Mouse (Mus musculus) layer of hippocampus, adult 18-20 months (tissue): ENCODE results near the gene Exoc6b. TPM values are rescaled to one million over a fixed set of nuclear protein-coding genes. Genes with fewer than 3 reads are reported as not detected.
"Not testable (repeated sequence)": the region's sequence is repeated elsewhere in the genome, so short reads cannot be mapped to it uniquely, and the experiment has no call there.

Source experiments
- DNase-seq, 2 experiments: peaks; one replicate each; pipeline ENCODE4 v3.0.0; 2022; ENCODE audit warnings: low spot score in 2 of 2
- total RNA-seq, 2 experiments: library from RNA; stranded (reverse); gene quantifications; 2 replicates each; pipeline ENCODE4 v1.2.3; 2021

Exoc6b gene
- total RNA-seq, 2 experiments from 2014 or later: 127 to 135 TPM

DNA sequence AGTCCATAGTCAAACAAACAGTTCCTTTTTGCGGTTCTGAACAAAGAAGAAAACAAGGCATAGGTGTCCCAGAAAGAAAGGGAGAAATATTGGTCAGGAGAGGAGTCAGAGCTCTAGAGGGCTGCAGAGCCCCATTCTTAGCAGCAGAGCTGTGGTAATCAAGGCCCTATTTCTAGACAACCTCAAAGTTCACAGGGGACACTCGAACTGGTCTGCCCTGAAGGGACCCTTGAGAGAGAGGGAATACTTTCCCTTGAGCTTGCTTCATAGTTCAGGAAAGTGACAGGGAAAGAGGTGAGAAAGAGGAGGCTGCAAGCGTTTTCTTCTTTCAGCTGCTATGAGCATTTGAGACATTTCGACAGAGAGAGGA, 428.3 kb downstream of the Exoc6b start:
- DNase-seq: no peak

DNA sequence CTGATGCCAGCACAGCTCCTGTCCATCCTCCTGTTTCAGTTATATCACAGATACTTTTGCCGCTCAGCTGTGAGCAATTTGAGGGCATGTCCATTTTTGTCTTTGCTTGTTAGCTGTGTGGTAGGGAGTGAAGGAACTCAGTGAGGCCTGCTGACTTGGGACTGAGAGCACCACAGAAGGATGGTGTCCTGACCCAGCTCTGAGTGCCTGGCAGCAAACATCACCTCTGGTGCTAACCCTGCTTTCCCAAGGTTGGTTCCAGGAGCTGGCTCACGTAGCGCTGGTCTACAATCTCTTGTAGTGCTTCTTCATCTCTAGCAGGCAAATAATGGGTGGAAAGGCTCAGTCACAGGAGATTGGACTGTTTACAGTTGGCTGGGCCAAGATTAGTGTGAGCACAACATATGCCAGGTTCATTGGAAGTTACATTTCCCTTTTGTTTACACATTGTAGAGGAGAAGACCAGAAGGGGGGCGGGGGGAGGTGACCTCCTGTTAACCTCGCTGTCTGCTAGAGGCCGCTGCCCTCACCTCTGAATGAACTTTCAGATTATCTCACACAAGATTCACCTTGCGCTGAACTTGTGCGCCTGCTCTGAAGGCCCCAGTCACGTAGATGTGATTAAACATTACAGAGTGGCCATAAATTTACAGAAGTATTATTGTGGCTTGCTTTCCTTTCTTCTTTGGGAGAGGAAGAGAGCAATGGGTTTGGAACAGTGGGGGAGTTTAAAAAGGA, 428.8 kb downstream of the Exoc6b start:
- DNase-seq: no peak

DNA sequence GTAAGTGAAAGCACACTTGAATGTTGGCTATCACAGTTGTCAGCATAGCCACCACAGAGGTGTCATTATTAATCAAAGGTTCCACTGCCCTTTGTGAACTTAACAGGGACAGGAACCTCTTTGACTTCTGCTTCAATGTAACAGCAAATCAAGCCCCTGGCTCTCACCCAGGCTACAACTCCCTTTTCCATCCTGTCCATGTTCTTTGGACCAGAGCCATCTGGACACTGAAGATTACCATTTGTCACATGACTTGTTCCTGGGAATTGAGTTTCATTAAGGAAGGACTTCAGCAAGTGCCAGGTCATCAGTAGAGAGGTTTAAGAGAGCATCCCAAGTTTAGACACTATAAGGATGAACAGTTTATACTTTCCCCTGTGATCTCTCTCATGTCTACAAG, 431.1 kb downstream of the Exoc6b start:
- DNase-seq: no peak

DNA sequence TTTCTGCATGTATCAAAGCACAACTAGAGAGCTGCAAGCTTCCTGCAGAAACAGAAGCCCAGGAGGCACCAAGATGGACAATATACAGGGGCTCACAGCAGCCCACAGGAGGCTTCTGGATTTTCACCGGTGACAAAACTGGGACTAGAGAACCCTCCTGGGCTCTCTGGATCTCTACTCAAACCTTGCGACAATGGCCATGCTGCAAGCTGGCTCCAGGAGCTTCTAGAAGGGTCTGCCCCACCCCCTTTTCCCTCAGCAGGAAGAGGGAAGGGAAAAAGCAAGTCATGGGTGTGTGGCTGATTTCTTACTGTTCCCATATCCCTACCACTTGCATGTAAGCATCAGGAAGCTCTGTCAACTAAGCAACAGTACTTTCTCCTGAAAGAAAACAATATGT, 437.7 kb downstream of the Exoc6b start:
- no peak for DNase-seq

DNA sequence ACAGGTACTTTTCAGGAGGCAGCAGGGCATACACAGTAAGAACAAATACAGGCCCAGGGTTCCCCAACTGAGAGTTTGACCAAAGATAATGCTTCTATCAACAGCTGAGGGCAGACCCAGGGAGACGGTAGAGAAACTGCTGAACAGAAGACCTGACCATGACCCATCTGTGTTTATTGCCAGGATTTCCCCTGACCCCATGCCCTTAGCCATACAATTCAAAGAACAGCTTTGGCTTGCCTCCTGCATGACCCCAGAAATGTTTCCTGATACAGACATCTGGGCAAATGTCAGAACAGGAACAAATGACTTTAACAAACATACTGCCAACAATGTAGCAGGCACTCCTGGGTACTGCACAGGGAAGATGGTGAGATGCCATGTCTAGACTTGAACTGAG, 439.0 kb downstream of the Exoc6b start:
- no peak for DNase-seq

DNA sequence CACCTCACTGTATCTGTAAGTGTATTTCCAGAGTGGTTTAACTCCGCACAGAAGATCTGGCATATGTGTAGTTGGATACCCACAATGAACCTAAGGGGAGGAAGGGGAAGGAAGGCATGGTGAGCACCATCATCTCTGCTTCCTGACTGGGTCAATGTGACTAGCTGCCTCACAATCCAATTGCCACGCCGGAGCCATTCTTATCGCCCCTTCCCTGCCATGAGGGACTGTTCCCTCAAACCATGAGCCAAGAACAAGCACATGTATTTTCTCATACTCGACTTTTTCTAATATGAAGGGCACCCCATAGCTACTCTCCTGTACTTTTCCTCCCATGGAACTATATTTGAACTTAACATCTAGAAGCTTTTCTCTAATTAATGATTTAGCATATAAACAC, 440.5 kb downstream of the Exoc6b start:
- no peak for DNase-seq

DNA sequence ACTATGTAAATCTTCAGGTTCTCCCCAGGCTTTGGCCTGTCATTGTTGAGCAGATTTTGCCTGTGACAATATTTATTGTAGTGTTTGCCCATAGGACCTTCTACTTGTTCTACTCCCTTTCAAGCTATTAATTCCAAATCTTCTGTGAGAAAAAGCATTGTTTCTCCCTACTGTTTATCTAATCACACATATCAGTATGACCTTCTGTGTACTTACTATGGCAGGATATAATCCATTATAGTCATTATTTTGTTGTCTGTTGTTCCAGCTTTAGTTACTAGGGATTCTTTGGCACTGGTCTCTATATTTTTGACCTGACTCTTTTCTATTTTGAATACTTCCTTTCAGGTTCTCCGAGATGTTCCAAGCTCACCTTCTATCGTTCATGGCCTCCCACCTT, 442.9 kb downstream of the Exoc6b start:
- no peak for DNase-seq

DNA sequence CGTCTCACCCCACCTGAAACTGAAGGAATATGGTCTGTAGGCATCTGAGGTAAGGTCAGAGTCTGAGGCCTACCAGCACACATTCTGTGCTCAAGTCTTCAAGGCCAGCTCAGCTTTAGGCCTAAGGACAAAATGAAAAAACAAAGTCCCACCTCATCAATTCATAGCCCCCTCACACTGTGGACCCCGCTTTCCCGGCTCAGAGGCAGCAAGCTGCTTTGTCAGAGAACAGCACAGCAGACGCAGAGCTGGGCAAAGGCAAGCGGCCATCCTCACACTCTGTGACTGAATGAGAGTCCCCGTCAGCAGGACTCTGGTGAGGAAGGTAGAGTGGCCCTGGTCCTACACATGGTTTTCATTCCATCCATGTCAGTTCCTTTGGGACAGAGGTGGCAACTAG, 450.1 kb downstream of the Exoc6b start:
- no peak for DNase-seq

DNA sequence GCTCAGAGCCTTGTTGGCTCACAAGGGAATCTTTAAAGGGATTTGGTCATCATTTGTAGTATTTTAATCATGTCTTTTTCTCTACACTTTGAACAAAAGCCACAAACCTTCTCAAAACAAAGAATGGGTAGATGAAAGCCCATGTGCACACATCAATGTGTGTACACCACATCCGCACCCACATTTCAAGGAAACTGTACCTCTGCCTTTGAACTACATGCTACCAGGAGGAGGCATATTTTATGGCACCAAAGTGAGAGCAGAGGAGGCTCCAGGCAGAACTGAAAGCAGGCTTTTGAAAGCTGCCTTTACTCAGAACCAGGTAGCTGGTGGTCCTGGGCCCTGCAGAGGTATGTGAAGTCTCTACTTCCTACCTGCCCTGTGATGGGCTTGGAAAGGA, 452.3 kb downstream of the Exoc6b start:
- no peak for DNase-seq

DNA sequence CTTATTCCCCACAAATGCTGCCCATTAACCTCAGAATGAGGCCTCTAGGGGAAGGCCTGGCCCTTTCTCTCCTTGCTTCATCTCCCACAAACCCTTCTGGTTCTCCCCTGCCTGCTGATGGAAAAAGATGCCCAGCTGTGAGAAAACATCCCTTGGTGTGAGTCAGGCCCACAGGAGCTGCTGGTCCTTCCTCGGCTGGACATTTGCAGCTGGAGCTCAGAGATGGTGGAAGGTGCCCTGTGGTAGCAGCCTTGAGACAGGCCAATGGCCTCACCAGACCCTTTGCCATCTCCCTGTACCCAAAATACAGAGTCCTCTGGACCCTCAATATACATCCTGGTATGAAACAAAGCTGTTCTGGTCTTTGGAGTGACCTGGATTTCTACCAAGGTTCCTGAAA, 452.7 kb downstream of the Exoc6b start:
- DNase-seq: no peak

DNA sequence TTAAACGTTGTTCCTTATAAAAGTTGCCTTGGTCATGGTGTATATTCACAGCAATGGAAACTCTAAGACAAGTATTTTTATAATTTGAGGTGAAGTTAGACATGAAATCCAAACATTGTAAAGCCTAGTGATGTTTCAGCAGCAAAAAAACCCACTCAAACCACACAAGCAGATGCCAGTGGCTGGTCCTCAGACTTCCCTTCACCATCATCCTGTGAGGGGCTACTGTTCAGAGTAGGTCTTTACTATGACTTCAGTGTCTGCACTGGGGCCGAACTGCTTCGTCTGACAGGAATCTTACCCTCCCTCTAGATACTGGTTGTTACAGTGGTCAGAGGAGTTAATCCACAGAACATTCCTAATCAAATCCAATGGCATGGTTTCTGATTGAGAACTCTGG, 455.8 kb downstream of the Exoc6b start:
- no peak for DNase-seq

DNA sequence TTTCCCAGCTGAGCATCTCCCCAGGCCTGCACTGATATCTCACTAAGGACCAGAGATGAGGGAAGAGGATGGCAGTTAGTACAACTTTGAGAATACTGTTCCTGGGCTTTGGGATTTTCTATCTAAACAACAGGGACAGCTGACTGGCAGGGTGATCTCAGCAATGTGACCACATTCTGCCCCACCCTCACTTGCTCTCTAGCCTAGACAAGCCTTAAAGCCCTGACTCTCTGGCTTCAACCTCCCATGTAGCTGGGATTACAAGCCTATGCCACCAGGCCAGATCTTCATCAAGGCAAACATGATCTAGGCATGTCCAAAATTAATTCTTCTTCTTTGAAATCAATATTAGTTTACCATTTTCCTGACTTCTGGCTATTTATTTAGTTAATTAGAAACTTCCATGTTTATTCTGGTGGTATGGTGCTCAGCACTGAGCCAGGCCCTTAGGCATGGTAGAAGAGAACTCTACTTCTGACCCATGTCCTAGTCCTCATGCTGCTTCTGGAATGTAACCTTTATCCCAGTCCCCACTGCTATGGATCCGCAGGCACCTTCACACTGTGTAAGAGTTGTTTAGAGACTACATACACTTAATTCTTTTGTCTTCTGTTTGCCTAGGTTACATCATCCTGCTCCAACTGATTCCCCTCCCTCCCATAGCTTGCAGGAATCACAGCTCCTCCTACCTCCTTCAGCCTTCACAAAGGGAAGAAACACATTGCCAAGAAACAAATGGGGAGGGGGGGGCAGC, 468.0 kb downstream of the Exoc6b start:
- no peak for DNase-seq

DNA sequence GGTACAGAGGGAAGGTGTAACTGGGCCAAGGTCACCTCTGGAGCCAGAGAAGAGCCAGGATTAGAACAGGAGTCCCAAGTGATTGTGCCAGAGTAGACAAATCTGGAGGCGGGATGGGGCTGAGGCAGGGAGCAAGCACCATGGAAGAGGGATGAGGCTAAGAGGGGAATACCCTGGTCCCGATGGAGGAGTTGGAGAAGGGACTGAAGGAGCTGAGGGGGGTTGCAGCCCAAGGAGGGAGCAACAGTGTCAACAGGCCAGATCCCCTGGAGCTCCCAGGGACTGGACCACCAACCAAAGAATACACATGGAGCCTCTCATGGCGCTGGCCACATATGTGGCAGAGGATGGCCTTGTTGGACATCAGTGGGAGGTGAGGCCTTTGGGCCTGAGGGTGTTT, 470.0 kb downstream of the Exoc6b start:
- not testable (repeated sequence) for DNase-seq

DNA sequence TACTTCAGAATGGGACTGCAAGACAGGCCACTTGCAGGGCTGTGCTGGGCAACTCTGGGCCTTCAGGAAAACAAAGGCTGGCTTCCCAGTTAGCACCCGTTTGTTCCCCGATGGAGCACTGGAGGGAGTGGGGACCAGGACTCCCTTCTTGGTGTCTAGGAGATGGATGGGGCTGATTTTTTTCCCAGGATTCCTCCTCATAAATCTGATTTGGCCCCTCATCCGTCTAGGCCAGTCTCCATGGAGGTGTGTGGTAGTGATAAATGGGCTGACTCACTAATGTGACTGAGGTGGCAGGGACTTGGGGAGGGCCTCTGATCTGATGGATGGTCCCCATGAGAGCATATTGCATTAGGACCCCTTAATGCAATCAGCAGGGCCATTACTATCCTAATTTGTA, 470.6 kb downstream of the Exoc6b start:
- DNase-seq: no peak

DNA sequence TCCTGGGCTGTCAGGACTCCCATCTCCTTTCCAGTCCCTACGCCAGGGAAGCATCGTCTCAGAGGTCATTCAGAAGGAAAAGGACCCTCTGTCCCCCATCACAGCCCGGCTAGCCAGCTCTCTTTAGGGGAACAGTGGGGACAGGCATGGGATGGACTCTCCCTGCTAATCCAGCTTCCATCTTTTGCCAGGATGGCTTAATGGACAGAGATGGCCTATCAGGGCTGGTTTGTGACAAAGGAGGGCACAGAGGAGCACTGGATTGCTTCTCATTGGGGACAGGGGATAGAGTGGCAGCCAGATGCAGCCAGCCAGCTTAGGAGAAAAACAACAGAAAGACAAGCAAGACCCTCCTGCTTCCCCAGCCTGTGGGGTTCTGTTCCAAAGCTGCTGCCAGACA, 474.7 kb downstream of the Exoc6b start:
- no peak for DNase-seq

DNA sequence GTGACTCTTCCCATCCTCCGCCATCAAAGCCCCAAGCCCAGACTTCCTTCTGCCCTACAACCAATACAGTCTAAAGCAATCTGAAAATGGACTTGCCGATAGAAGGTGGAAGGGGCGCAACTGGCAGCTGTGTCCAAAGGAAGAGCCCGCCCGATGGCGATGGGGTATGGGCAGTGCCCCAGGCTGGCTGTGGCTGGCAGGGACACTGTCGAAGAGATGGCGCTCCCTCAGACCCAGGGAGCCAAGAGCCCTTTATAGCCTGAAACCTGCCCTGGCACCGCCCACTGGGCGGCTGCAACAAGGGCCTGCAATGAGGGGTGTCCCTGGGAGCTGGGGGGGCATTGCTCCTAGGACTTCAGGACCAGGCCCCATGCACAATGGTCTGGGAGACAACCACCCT, 475.6 kb downstream of the Exoc6b start, which contains the start of gene Cyp26b1:
Gene Cyp26b1, minus strand, starts transcription at position 216 of the 400 bp plus-strand sequence.
- DNase-seq: no peak

DNA sequence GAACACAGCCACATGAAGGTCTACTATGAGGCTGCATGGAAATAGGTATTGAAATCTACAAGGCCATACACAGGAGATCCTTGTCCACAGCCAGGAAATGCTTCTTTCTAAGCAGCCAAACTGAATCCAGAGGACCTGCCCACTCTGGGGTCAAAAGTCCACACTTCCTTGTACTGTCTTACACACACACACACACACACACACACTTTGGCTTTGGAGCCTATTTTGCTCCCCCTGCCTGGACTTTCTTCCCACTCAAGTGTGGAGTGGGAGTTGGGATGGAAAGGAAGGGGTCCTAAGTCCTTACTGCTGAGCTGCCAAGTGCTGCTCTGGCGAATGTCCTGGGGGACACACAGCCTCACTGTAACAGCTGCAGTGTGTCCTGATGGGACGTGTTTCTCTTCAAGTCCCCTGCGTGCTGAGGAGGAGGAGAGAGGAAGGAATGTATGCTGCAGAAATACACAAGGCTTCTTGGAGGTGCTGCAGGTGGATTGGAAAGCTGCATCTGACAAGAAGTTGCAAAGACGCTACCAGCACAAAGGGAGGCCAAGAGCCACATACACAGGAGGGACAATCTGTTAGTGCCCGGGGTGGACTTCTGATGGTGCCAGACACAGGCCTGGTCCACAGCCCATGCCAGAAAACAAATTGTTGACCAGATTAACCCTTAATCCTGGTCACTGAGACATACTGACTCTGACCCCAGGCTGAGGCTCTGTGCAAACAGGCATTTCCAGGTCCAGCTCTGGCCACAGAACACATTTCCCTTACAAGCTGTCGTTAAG, 478.2 kb downstream of the Exoc6b start:
- DNase-seq: no peak

DNA sequence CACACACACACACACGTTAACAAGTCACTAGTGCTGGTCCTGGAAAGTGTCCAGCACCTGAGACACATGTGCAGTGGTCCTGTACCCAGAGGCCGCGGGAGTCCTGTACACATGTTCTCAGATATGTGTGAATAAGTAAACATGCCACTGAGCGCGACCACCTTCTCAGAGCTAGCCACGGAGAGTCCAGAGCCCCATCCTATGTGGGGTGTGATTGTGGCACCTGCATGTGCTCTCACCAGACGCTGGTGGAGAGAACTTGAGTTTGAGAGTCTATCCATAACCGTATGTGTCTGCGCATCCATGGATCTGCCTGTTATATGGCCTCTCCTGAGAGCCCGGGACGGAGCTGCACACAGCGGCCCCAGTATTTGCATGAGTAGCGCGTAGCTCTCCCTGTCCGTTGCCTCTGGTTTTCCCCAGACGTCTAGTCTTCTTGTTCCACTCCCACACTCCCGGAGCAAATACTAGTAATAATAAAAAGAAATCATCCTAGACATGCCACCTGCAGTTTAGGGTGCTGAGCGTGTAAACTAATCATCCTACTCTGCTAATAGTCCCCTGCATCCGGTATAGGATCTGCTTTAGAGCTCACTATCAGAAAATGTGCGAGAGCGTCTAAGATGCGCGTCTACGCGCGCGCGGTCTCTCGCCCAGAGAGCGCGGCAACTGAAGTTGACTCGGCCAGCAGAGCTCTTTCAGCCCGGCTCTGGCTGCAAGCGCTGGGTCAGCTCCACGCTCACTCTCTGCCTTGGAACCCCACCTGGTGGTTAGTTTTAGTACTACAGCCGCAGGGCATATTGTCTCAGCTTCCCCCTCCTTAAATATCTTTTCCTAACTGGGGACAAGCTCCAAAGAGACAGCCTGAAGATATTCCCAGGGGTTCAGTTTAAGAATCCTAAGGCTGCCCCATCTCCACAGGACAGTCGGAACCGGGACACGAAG, 479.3 kb downstream of the Exoc6b start:
- DNase-seq: peak; percentile 73 to 93

DNA sequence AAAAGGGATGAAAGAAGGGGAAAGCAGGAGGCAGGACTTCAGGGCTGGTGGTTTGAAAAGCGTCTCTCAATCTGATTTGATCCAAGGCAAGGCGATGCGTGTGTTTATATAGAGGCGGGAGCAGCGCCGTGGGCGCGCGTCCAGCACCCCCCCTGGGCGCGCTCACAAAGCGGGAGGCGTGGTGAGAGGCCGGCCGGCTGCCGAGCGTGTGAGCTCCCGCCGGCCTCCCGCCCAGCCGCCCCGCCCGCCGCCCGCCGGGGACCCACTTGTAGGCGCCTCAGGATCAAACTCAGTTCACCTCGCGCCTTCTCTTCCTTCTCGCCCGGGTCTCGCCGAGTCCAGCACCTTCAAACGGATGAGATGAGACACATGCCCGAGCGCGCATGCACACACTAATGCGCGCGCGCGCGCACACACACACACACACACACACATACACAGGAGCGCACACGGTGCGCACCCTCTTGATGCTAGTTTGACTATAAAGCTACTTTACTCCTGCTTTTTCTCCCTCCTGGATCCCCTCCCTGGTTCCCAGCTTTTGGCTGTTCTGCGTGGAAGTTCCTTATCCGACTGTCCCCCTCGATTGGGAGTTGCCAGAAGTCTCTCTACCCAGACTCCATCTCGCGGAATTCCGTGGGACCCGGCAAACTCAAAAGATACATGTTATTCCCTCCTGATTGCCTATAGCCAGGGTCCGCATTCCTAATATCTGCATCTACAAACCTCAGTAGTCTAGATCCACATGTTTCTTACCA, 480.2 kb downstream of the Exoc6b start:
- no peak for DNase-seq

DNA sequence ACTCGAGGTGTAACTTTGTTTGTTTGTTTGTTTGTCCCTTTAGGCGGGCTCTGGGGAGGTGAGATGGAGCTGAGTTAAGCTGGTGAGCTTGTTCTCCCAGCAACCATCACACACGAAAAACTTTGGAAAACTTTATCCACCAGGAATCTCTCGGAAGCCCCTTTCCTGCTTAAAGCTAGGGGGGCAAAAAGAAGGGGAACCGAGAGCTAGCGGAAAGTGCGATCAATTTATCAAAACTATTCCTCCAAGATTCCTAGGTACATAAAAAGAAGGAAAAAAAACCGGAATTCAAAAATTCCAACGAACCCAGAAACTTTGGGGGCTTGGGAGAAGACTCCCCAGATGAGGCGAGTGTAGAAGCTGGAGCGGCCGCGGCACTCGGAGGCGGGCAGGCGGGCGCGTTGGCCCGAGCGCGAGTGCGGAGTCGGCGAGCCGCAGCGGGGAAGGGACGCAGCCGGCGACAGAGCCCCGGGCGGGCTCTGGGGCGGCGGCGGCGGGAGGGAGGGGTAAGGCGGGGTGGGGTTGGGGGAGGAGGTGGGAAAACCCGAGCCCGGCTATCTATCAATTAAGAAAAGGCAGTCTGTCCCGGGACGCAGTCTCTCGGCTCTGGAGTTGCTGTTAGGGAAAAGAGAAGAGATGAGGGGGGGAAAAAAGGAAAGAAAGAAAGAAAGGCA, 481.0 kb downstream of the Exoc6b start:
- DNase-seq: no peak
